Mouse (Mus musculus): ENCODE results near the gene Pip4k2b. TPM values are rescaled to one million over a fixed set of nuclear protein-coding genes. Genes with fewer than 3 reads are reported as not detected.

Pip4k2b gene
- polyA plus RNA-seq, 1 experiment from 2014 or later, result 1.2 TPM

DNA sequence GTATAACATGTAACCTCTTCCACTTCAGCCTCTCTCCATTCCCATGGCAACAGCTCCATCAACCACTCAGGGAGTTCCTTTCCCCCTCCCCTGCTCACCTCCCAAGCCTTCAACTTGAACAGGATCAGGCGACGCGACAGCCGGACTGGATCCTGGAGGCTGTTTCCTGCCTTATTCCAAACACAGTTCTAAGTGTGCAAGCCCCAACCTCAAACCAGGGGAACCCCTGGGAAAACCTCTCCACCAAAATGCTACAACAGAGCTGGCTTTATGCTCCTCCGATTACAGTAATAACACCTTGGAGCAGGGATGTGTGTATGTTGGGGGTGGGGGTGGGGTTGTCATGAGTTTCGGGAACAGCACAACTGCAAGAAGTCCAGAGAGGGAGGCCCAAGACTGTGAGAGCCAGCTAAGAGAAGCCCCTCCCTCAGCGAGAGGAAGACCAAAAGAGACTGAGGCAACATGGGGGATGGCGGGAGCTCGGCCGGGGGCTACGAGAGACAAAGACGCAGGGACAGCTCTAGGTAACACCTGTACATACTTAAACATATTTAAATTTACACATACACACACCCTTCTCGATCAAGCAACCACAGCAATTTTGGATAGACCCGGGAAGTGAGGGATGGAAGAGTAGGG, 46.5 kb downstream of the Pip4k2b start:
- no peak for ATAC-seq (replicated peaks; ENCODE audit: insufficient number of reproducible peaks, low FRiP score, low TSS enrichment)
- Histone ChIP-seq H3K4me2 (peak overlapping the region; percentile 98), H3K9me3 (replicated peaks; ENCODE audit: control insufficient read depth, low read length) (no peaks in the 10 kb centered on the region), H3K4me3 (ENCODE audit: low read depth, low read length) (peak overlapping the region; percentile 87), H3K27ac (ENCODE audit: low read depth, low read length) (peak overlapping the region; percentile 97), H3K9ac (ENCODE audit: low read depth, low read length) (peak overlapping the region; percentile 91), H3K36me3 (ENCODE audit: control insufficient read depth, insufficient read depth, low read length) (no peaks in the 10 kb centered on the region), H3K4me1 (ENCODE audit: control insufficient read depth, insufficient read depth, low read length) (peaks cover 49% of the 10 kb centered on the region), H3K27me3 (ENCODE audit: control insufficient read depth, insufficient read depth, low read length) (no peaks in the 10 kb centered on the region)
- 2% methylated on average over 14 of the region's 14 CpGs for WGBS (ENCODE audit: insufficient replicate concordance)

- Histone ChIP-seq H3K27ac (ENCODE audit: low read depth, low read length) (peak overlapping the region; percentile 97), H3K9ac (ENCODE audit: low read depth, low read length) (peak overlapping the region; percentile 91), H3K4me1 (ENCODE audit: control insufficient read depth, insufficient read depth, low read length) (peaks cover 49% of the 10 kb centered on the region), H3K36me3 (ENCODE audit: control insufficient read depth, insufficient read depth, low read length) (no peaks in the 10 kb centered on the region), H3K9me3 (replicated peaks; ENCODE audit: control insufficient read depth, low read length) (no peaks in the 10 kb centered on the region), H3K4me3 (ENCODE audit: low read depth, low read length) (peak overlapping the region; percentile 87), H3K4me2 (peak overlapping the region; percentile 98), H3K27me3 (ENCODE audit: control insufficient read depth, insufficient read depth, low read length) (no peaks in the 10 kb centered on the region)
- ATAC-seq (replicated peaks; ENCODE audit: insufficient number of reproducible peaks, low FRiP score, low TSS enrichment), result no peak
- WGBS (ENCODE audit: insufficient replicate concordance), result 58% methylated on average over 11 of the region's 11 CpGs
Measured at GRCm38 (mm10) chr11:97697199-97697890, 47.2 kb downstream of the Pip4k2b start.

DNA sequence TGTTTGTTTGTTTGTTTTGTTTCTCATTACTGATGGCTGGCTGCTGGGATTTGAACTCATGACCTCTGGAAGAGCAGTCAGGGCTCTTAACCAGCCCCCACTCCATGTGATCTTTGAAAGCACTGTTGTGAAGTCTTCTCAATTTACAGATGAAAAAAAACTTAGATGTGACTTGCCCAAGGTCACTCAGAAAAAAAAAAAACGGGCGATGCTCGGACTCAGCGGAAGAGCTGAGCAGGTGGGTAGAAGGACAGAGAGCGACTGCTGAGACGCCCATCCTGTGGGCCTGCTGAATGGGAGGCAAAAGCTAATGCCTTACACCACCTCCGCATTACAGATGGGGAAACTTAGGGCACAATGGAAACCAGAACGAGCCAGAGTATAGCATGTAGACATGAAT, 47.8 kb downstream of the Pip4k2b start:
- Histone ChIP-seq H3K4me2 (no peak overlapping the region), H3K27me3 (ENCODE audit: control insufficient read depth, insufficient read depth, low read length) (no peaks in the 10 kb centered on the region), H3K9ac (ENCODE audit: low read depth, low read length) (no peak overlapping the region), H3K27ac (ENCODE audit: low read depth, low read length) (no peak overlapping the region), H3K36me3 (ENCODE audit: control insufficient read depth, insufficient read depth, low read length) (peaks cover 3% of the 10 kb centered on the region; the same call in 1 of the 2 replicates), H3K4me1 (ENCODE audit: control insufficient read depth, insufficient read depth, low read length) (peaks cover 45% of the 10 kb centered on the region), H3K9me3 (replicated peaks; ENCODE audit: control insufficient read depth, low read length) (no peaks in the 10 kb centered on the region), H3K4me3 (ENCODE audit: low read depth, low read length) (no peak overlapping the region)
- 79% methylated on average over 8 of the region's 8 CpGs for WGBS (ENCODE audit: insufficient replicate concordance)
- no peak for ATAC-seq (replicated peaks; ENCODE audit: insufficient number of reproducible peaks, low FRiP score, low TSS enrichment)

- Histone ChIP-seq H3K9me3 (replicated peaks; ENCODE audit: control insufficient read depth, low read length) (no peaks in the 10 kb centered on the region), H3K4me2 (peak overlapping the region; percentile 6; the same call in 1 of the 2 replicates), H3K36me3 (ENCODE audit: control insufficient read depth, insufficient read depth, low read length) (peaks cover 9% of the 10 kb centered on the region; the same call in 1 of the 2 replicates), H3K27me3 (ENCODE audit: control insufficient read depth, insufficient read depth, low read length) (no peaks in the 10 kb centered on the region), H3K4me1 (ENCODE audit: control insufficient read depth, insufficient read depth, low read length) (peaks cover 39% of the 10 kb centered on the region), H3K9ac (ENCODE audit: low read depth, low read length) (no peak overlapping the region), H3K4me3 (ENCODE audit: low read depth, low read length) (no peak overlapping the region), H3K27ac (ENCODE audit: low read depth, low read length) (no peak overlapping the region)
- no peak for ATAC-seq (replicated peaks; ENCODE audit: insufficient number of reproducible peaks, low FRiP score, low TSS enrichment)
- 64% methylated on average over 7 of the region's 9 CpGs for WGBS (ENCODE audit: insufficient replicate concordance)
Measured at GRCm38 (mm10) chr11:97695712-97696401, 48.6 kb downstream of the Pip4k2b start.

DNA sequence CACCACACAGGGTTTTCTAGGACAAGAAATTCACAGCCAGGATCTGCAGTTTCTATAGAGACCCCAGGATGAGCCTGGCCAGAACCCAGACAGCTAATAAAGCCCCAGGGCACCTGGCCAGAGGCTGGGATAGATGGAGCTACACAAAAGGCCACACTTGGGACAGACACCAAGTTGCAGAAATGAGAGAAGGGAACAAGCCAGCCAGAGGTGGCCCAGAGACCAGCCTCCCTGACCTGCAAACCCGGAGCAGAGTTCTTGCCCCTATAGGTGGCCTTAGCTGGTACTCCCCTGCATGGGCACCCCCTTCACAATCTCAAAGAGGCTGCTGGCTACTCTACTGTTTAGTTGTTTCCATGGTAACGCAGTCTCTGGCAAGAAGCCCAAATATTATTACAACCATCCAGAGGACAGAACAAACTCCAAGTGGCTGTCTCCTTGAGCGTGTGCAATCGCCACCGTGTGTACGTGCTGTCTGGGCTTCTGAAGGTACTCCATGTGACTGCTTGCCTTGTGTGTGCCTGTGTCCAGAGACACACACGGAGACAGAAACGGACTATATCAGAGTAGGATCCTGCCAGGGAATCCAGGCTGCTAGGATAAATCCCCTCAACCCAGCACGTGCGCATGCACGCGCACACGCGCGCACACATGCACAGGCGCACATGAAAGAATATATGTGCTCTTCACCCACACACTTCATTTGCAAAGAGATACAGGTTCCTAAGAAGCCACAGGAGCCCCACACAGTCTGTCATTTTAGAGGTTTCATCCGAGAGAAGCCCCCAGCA, 49.4 kb downstream of the Pip4k2b start:
- no peak overlapping the region for H3K9ac ChIP-seq (ENCODE audit: low read depth, low read length)
- no peak for ATAC-seq (replicated peaks; ENCODE audit: insufficient number of reproducible peaks, low FRiP score, low TSS enrichment)
- WGBS (ENCODE audit: insufficient replicate concordance), result 71% methylated on average over 17 of the region's 17 CpGs

DNA sequence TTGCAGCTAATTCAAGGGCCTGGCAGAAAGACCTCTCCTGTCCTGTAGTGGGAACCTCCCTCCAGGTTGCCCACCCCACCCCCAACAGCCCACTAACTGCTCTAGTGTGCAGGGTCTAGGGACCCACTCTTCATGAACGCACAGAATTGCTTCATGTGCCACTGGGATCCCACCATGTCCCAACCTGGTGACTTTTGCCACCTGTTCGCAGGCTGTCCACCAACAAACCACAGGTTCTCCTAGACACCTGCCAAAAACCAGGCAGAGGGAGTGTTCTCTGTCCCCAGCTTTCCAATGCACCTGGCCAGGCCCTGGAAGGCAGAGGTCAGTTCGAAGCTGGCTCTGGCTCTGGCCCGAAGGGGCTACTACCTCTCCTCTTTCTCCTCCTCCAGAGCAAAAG, 50.1 kb downstream of the Pip4k2b start:
- peaks cover 12% of the 10 kb centered on the region; the same call in 1 of the 2 replicates for H3K36me3 ChIP-seq (ENCODE audit: control insufficient read depth, insufficient read depth, low read length)
- H3K27ac ChIP-seq (ENCODE audit: low read depth, low read length), result no peak overlapping the region
- H3K9me3 ChIP-seq (replicated peaks; ENCODE audit: control insufficient read depth, low read length), result no peaks in the 10 kb centered on the region
- 82% methylated on average over 4 of the region's 4 CpGs for WGBS (ENCODE audit: insufficient replicate concordance)
- no peak overlapping the region for H3K4me2 ChIP-seq
- peaks cover 39% of the 10 kb centered on the region for H3K4me1 ChIP-seq (ENCODE audit: control insufficient read depth, insufficient read depth, low read length)
- H3K4me3 ChIP-seq (ENCODE audit: low read depth, low read length), result no peak overlapping the region
- H3K27me3 ChIP-seq (ENCODE audit: control insufficient read depth, insufficient read depth, low read length), result no peaks in the 10 kb centered on the region
- H3K9ac ChIP-seq (ENCODE audit: low read depth, low read length), result no peak overlapping the region
- no peak for ATAC-seq (replicated peaks; ENCODE audit: insufficient number of reproducible peaks, low FRiP score, low TSS enrichment)

More for the DNA sequence above, 49.4 kb downstream of the Pip4k2b start:
- H3K36me3 ChIP-seq (ENCODE audit: control insufficient read depth, insufficient read depth, low read length), result peaks cover 12% of the 10 kb centered on the region; the same call in 1 of the 2 replicates
- no peaks in the 10 kb centered on the region for H3K9me3 ChIP-seq (replicated peaks; ENCODE audit: control insufficient read depth, low read length)
- H3K27ac ChIP-seq (ENCODE audit: low read depth, low read length), result peak overlapping the region; percentile 17; the same call in 1 of the 2 replicates
- no peaks in the 10 kb centered on the region for H3K27me3 ChIP-seq (ENCODE audit: control insufficient read depth, insufficient read depth, low read length)
- H3K4me1 ChIP-seq (ENCODE audit: control insufficient read depth, insufficient read depth, low read length), result peaks cover 39% of the 10 kb centered on the region
- no peak overlapping the region for H3K4me3 ChIP-seq (ENCODE audit: low read depth, low read length)
- peak overlapping the region; percentile 6; the same call in 1 of the 2 replicates for H3K4me2 ChIP-seq

GRCm38 (mm10) chr11:97689861-97690260, 54.6 kb downstream of the Pip4k2b start:
- no peak overlapping the region for H3K27ac ChIP-seq (ENCODE audit: low read depth, low read length)
- H3K9ac ChIP-seq (ENCODE audit: low read depth, low read length), result no peak overlapping the region
- H3K4me2 ChIP-seq, result no peak overlapping the region
- H3K27me3 ChIP-seq (ENCODE audit: control insufficient read depth, insufficient read depth, low read length), result no peaks in the 10 kb centered on the region
- H3K9me3 ChIP-seq (replicated peaks; ENCODE audit: control insufficient read depth, low read length), result no peaks in the 10 kb centered on the region
- H3K4me1 ChIP-seq (ENCODE audit: control insufficient read depth, insufficient read depth, low read length), result peaks cover 11% of the 10 kb centered on the region
- peaks cover 12% of the 10 kb centered on the region; the same call in 1 of the 2 replicates for H3K36me3 ChIP-seq (ENCODE audit: control insufficient read depth, insufficient read depth, low read length)
- no peak overlapping the region for H3K4me3 ChIP-seq (ENCODE audit: low read depth, low read length)
- 32% methylated on average over 10 of the region's 10 CpGs for WGBS (ENCODE audit: insufficient replicate concordance)
- no peak for ATAC-seq (replicated peaks; ENCODE audit: insufficient number of reproducible peaks, low FRiP score, low TSS enrichment)

- peak overlapping the region; percentile 79 for H3K4me2 ChIP-seq
- peaks cover 10% of the 10 kb centered on the region; the same call in 1 of the 2 replicates for H3K36me3 ChIP-seq (ENCODE audit: control insufficient read depth, insufficient read depth, low read length)
- WGBS (ENCODE audit: insufficient replicate concordance), result 85% methylated on average over 3 of the region's 3 CpGs
- no peaks in the 10 kb centered on the region for H3K9me3 ChIP-seq (replicated peaks; ENCODE audit: control insufficient read depth, low read length)
- H3K4me1 ChIP-seq (ENCODE audit: control insufficient read depth, insufficient read depth, low read length), result peaks cover 7% of the 10 kb centered on the region
- H3K27me3 ChIP-seq (ENCODE audit: control insufficient read depth, insufficient read depth, low read length), result no peaks in the 10 kb centered on the region
- H3K9ac ChIP-seq (ENCODE audit: low read depth, low read length), result peak overlapping the region; percentile 49
- ATAC-seq (replicated peaks; ENCODE audit: insufficient number of reproducible peaks, low FRiP score, low TSS enrichment), result no peak
- H3K27ac ChIP-seq (ENCODE audit: low read depth, low read length), result no peak overlapping the region
- H3K4me3 ChIP-seq (ENCODE audit: low read depth, low read length), result no peak overlapping the region
Measured at GRCm38 (mm10) chr11:97687061-97687460, 57.4 kb downstream of the Pip4k2b start.

Data from heart, embryonic 11.5 days (tissue).